Mouse (Mus musculus) neutrophil, adult 83 days (primary cell): ENCODE results near the gene B3gat3. TPM values are rescaled to one million over a fixed set of nuclear protein-coding genes. Genes with fewer than 3 reads are reported as not detected.

ENCODE experiments used
- total RNA-seq, 2 experiments: library from RNA; stranded (reverse); gene quantifications; one replicate each; pipeline ENCODE4 v1.2.4; 2023

B3gat3 gene
- total RNA-seq, 2 experiments from 2014 or later = 39.8 to 40.9 TPM

Other genes starting within 250 kb of the B3gat3 start
- gene Slc3a2, start 197.0 kb upstream of the B3gat3 start, total RNA-seq = 100 to 1,000 TPM; 110 to 140 TPM
- 10 to 100 TPM; 18.5 to 22.5 TPM for gene Wdr74, start 184.5 kb upstream of the B3gat3 start, total RNA-seq
- gene 1700092M07Rik, start 179.7 kb upstream of the B3gat3 start, total RNA-seq = 1 to 10 TPM in 1 of 2 experiments, not detected in 1; 1.6 TPM
- 10 to 100 TPM; 95.0 to 99.4 TPM for gene Stx5a, start 179.0 kb upstream of the B3gat3 start, total RNA-seq
- gene Nxf1, start 163.3 kb upstream of the B3gat3 start, total RNA-seq = 100 to 1,000 TPM; 148 to 149 TPM
- 10 to 100 TPM; 24.2 to 30.1 TPM for gene Tmem223, start 149.4 kb upstream of the B3gat3 start, total RNA-seq
- gene Tmem179b, start 145.9 kb upstream of the B3gat3 start, total RNA-seq = 10 to 100 TPM; 81.5 to 81.7 TPM
- 10 to 100 TPM; 12.6 to 14.4 TPM for gene Taf6l, start 134.0 kb upstream of the B3gat3 start, total RNA-seq
- gene Polr2g, start 121.8 kb upstream of the B3gat3 start, total RNA-seq = 10 to 100 TPM; 42.9 to 43.0 TPM
- 1 to 10 TPM; 1.1 to 1.4 TPM for gene Zbtb3, start 117.8 kb upstream of the B3gat3 start, total RNA-seq
- gene Ttc9c, start 101.0 kb upstream of the B3gat3 start, total RNA-seq = 10 to 100 TPM; 25.6 to 25.7 TPM
- 10 to 100 TPM; 91.2 to 95.0 TPM for gene Hnrnpul2, start 100.4 kb upstream of the B3gat3 start, total RNA-seq
- gene AC129217.1, start 90.6 kb upstream of the B3gat3 start, total RNA-seq = 10 to 100 TPM in 1 of 2 experiments, 1 to 10 TPM in 1; 3.1 to 11.6 TPM
- gene Bscl2, start 82.9 kb upstream of the B3gat3 start, total RNA-seq = 10 to 100 TPM; 57.2 to 57.4 TPM
- under 1 TPM in 1 of 2 experiments, not detected in 1; 0.33 TPM for gene Gng3, start 81.2 kb upstream of the B3gat3 start, total RNA-seq
- gene Lrrn4cl, start 69.6 kb upstream of the B3gat3 start, total RNA-seq = under 1 TPM in 1 of 2 experiments, not detected in 1; 0.13 TPM
- 10 to 100 TPM; 92.2 to 94.2 TPM for gene Ubxn1, start 48.9 kb upstream of the B3gat3 start, total RNA-seq
- 10 to 100 TPM; 17.8 to 24.6 TPM for gene Uqcc3, start 39.5 kb upstream of the B3gat3 start, total RNA-seq
- 10 to 100 TPM in 1 of 2 experiments, 1 to 10 TPM in 1; 5.4 to 17.3 TPM for gene Lbhd1, start 36.6 kb upstream of the B3gat3 start, total RNA-seq
- not detected for gene Gm49403, start 36.4 kb upstream of the B3gat3 start, total RNA-seq
- 10 to 100 TPM; 19.4 to 31.7 TPM for gene 1810009A15Rik, start 31.5 kb upstream of the B3gat3 start, total RNA-seq
- 10 to 100 TPM in 1 of 2 experiments, not detected in 1; 10.3 TPM for gene Gm49416, start 31.4 kb upstream of the B3gat3 start, total RNA-seq
- gene Ints5, start 27.4 kb upstream of the B3gat3 start, total RNA-seq = 10 to 100 TPM; 15.0 to 15.1 TPM
- gene Ganab, start 22.3 kb upstream of the B3gat3 start, total RNA-seq = 10 to 100 TPM; 88.6 to 94.6 TPM
- 1 to 10 TPM; 2.4 to 3.1 TPM for gene Rom1, start 9.0 kb downstream of the B3gat3 start, total RNA-seq
- gene Eml3, start 9.2 kb downstream of the B3gat3 start, total RNA-seq = 10 to 100 TPM; 46.2 to 51.1 TPM
- gene Mta2, start 21.5 kb downstream of the B3gat3 start, total RNA-seq = 100 to 1,000 TPM; 106 to 109 TPM
- 1 to 10 TPM; 7.5 to 8.5 TPM for gene Tut1, start 33.5 kb downstream of the B3gat3 start, total RNA-seq
- gene Eef1g, start 46.7 kb downstream of the B3gat3 start, total RNA-seq = 100 to 1,000 TPM; 131 to 159 TPM
- gene Ahnak, start 68.9 kb downstream of the B3gat3 start, total RNA-seq = 100 to 1,000 TPM; 396 to 493 TPM
- gene Scgb1a1, start 167.6 kb downstream of the B3gat3 start, total RNA-seq = not detected
- 1 to 10 TPM; 7.4 to 9.5 TPM for gene Asrgl1, start 215.3 kb downstream of the B3gat3 start, total RNA-seq